Mouse (Mus musculus) E14TG2a.4 (cell line): Measurements from ENCODE around the gene Zfp426.

ENCODE experiments used
- CTCF ChIP-seq: conservative IDR thresholded peaks from 2 replicates; pipeline ENCODE4 v1.5.1; 2014; ENCODE audit warnings: low read length
- NANOG ChIP-seq: IDR thresholded peaks from 2 replicates; pipeline ENCODE4 v1.6.1; 2014; ENCODE audit warnings: borderline replicate concordance, low read length, mixed read lengths

DNA sequence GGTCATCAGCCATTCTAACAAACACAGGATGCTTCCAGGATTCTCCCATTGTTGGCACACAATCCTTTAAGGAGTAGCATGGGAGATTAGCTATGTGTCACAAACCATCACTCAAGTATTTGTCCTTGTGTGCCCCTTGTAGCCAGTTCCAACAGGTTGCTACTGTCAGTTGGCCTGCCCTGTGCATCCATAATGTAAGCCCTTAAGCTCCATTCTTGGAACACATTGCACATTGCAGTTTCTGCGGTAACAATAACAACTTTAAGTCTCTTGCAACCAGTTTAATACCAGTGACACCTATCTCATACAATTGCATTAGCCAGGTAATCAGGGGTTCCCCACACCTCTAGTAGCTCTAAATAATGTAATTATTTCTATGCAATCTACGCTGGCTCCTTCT is 44.1 kb upstream of the Zfp426 start:
- no peak for TF ChIP-seq CTCF
- no peak for TF ChIP-seq NANOG
